Mouse (Mus musculus) adipocyte (in vitro differentiated cells): ENCODE results near the gene Tmem35b.

ENCODE experiments used
- DNase-seq: peaks from one replicate; pipeline ENCODE4 v3.0.0-alpha.2; 2016; ENCODE audit warnings: low spot score

Tmem35b gene

DNA sequence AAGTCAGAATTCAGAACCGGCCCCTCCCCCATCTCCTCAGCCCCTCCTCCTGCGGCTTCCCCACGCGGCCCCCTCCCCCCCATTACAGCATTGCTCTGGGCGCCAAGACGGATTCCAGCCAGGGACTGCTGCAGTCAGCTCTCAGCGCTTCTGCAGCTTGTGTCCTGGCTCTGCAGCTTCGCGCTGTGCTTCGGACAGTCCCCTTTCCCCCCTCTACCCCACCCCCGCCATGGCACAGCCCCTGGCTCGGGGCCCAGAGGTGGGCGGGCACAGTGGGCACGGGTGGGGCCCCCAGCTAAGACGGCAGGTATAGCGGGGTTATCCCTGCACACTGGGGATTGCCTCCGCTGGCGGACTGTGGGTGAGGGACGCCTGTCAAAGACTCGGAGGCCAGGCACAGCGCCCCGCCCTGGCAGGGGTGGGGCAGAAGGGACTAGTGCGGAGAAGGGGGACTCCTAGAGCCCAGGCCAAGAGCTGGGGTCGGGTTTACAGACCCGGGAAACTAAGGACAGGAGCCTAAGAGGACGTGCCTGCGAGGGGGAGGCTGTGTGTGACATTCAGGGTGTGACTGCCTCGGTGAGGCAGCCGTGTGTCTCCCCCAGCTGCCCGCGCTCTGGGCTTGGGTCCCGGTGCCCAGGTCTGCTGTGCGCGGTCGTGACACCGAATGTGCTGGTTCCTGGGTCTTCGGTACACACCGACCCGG lies 44.9 kb downstream of the Tmem35b start:
- no peak for DNase-seq

DNA sequence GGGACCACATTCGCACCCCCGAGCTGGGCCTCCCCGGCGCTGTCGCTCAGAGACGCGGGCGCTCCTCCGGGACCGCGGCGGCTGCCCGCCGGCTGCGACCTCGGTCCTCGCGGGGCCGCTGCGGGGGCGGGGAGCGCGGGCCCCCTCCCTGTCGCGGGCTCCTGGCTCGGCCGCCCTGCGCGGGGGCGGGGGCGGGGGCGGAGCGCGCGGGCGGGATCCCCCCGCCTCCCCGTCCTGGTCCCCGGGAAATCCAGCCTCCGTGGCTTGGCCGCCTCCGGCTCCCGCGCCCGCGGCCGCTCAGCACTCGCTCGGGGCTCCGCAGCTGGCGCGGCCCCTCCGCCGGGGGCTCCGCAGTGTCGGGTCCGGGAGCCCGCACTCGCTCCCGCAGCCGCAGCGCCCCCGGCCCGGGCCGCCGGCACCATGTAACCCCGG lies 45.4 kb downstream of the Tmem35b start, which contains the start of gene Dlgap3:
Gene Dlgap3 (plus strand): TSS at position 291 of the 432 bp plus-strand sequence.
- no peak for DNase-seq

DNA sequence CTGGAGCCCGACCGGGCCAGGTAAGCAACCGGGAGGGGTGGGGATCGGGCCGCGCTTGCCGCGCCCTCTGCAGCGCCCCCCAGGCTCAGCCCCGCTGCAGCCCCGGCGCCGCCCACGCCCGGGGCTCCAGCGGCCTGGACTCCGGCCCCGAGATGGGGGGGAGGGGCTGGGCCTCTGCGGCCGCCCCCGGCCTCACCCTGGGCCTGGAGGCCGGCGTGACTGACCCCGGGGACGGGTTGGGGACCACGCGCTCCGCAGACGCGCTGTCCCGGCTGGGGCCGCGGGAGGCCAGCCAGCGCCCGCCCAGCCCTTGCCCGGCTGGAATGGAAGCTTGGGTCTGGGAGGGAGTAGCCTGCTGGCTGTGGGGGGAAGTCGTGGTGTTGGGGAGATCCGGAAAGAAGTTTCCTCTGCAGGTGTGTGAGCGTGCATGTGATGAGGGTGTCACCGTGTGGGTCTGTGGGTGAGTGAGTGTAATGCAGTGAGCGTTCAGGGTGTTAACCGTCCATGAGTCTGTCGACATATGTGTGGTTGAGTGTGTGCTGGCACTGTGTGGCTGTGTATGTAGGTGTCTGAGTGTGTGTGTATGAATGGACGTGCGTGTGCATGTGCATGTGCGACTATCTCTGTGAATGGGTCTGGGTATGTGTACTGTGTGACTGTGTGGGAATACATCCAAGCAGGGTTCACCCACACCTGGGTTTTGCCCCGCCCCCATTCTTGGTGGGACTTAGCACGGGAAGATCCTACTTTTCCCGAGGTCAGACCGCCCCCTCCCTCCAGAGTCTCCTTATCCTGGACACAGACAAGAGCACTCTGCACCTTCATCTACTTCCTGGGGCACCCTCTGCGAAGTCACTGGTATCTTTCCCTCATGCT lies 46.1 kb downstream of the Tmem35b start:
- no peak for DNase-seq

DNA sequence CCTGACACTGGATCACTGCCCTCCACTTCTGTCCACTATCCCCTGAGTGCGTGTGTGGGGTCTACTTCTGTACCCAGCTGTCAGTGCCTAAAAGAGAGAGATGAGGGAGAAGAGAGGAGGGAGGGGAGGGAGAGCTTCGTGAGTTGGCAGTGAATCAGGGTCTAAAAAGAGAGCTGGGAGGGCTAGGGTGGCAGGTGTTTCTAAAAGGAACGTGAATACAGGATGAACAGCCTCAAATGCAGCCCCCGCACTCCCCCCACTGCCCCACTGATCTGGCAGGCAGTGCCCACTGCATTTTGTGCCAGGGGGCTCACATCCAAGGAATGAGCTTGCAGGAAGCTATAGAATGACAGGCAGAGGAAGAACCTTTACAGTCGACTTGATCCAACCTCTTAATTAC lies 47.4 kb downstream of the Tmem35b start:
- DNase-seq = no peak

DNA sequence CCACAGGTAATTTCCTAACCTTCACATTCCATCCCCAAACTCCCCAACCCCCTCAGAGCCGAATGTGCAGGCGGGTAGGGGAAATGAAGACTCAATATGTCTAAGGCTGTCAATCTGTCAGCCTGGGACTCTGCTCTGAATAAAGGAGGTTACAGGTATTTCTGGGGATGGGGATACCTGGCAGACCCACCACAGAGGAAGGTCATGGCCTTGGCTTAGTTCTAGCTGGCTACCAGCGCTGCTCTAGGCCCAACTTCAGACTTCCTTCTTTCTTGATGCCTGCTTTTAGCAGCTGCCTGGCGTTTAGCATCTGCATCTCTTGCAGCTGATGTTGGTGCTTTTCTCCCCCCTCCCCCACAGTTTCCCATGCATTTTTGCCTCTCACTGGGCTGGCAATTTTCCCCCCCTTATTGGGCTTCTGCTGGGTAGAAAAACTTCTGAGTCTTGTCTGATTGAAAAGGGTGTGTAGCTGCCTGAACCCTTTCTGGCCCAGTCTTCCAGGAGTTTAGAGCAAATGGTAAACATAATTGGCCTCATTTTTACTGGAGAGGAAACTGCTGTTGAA lies 47.9 kb downstream of the Tmem35b start:
- DNase-seq = no peak

DNA sequence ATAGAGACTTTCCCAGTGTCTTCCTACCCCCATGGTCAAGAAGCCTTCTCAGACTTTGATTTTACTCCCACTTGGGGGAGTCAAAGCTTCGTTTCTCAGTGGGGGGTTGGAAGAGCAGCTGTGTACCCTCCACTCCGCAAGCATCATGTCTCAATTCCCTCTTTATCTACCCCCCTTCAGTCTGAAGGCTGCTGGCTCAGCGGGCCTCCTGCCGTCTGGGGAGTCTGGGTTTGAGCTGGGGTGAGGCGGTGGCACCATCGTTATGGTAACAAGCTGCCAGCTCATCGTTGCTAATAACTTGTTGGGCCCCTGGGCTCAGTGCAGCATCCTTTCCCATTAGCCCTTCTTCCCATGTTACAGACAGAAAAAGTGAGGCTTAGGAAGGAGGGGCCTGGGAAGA lies 48.6 kb downstream of the Tmem35b start:
- DNase-seq = no peak

DNA sequence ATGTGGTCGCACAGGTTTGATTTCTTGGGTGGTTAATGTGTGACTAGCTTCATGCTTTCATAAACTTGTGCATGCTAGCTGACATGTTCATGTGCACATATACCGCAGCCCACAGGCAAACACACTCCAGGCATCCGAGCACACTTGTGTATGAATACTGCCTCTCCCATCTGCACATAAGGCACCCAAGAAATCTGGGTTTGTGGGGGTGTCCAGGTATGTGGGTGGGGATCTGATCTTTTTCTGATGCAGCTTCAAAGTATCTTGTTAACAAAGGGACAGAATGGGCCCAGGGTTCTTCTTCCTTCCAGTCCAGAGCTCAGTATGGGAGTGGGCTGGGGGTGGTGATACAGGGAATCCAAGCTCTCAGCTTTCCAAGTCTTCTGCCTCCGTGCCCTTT lies 49.1 kb downstream of the Tmem35b start:
- DNase-seq = no peak

DNA sequence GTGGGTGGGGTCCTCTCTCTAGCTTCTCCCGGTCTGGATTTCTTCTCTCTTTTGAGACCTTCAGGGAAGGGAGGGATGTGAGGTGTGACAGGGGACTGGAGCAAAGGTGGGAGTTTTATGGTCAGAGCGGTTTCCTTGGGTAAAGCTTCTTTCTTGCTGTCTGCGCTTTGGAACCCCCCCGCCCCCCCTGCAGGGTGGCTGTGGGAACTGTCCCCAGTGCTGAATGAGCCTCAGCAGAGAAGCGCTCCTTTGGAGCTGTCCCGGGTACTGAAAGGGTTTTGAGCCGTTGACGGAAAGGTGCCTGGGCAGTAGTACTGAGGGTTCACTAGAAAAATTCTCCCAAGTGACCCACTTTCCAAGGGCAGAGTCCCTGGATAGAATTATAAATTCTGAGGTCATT lies 50.0 kb downstream of the Tmem35b start:
- DNase-seq = peak; percentile 69

DNA sequence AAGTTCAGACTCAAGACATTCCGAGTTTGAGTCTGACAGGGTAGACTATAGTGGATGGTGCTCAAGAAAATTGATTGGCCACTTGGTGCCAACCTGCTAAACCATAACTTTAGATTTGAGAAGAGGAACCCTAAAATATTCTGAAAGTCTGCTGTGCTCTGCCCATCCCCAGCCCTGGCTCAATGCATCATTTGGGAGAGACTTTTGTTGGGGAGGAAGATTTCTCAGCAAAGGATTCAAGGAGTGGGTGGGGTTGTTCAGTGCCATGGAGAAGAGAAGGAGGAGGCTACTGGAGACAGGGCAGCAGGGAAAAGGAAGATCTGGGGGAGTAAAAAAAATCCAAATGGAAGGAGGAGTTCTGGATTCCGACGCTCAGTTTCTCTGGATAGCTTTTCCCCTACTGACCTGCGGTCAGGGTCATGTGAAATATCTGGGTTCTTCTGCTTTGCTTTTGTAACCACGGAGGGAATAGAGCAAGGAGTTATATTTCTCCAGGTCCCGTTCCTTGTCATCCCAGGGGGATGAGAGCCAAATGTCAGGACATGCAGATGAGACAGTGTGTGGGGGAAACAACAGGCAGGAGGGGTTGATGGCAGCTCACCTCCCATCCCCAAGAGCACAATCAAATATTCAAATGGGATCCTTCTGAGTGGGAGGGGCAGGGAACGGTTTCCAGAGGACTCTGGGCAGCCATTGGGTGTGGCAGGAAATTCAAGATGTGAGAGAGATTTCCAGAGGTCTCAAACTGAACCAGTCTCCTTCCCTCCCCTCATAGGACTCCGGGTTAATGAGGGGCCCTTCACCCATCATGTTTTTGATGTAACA lies 50.8 kb downstream of the Tmem35b start:
- no peak for DNase-seq

DNA sequence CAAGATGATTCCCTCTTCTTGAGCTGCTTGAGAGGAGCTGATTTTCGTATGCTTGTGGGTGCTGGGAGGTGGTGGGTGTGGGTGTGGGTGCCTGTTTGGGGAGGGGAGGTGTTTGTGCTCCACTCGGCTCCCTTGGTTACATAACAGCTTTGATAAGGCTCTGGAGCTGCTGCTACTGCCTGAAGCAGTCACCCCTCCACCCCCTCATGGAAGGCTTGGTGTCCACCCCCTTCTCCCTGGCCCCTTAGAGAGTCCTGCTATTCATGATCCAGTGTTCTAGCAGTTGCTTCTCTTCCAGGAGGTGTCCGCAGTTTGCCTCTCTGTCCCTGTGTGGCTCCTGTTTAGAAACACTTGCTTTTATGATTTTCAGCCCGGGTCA lies 51.4 kb downstream of the Tmem35b start:
- no peak for DNase-seq

DNA sequence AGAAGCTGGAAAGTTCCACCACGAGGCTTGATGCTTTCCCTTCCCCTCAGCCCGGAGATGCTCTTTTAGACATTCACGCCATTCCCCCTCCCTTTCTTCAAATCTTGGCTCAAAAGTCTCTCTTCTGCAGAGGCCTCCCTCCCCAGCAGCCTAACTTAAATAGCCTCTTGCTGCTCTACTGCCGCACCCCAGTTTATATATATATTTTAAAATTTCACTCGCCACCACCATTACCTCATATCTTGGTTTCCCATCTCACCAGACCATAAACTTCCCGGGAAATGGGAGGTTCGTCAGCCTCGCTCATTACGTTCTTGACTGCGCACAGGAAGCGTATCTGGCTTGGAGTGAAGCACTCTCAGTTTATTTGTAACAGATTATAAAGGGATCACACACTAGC lies 54.5 kb downstream of the Tmem35b start:
- DNase-seq = no peak

DNA sequence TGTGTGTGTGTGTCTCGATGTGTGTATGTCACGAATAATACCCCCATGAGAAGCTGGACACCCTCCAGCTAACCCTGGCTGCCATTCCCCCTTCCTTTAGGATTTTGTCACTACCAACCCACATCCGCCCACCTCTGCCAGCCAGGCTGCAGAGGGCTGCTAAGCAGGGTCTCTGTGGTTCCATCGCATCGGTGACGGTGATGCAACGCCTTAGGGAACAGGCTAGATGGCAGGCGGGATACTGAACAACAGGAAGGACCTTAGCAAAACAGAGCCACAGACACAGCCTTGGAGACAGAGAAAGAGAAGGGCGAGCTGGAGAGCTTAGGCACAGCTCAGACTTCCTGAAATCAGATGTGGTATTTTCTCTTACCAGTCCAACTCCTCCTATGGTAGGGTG lies 55.2 kb downstream of the Tmem35b start:
- no peak for DNase-seq
